Mouse (Mus musculus) left cerebral cortex, adult 8-10 months (tissue): Measurements from ENCODE around the gene Ramp1. TPM values are rescaled to one million over a fixed set of nuclear protein-coding genes. Genes with fewer than 3 reads are reported as not detected.

ENCODE experiments used
- DNase-seq, 2 experiments: peaks; one replicate each; pipeline ENCODE4 v3.0.0; 2022; ENCODE audit warnings: low spot score in 2 of 2
- total RNA-seq, 4 experiments: library from RNA; stranded (reverse); gene quantifications; 2 replicates each; pipeline ENCODE4 v1.2.4; 2022

Gene Ramp1
- total RNA-seq, 4 experiments from 2014 or later = 50.9 to 58.7 (median 52.5) TPM

GRCm38 (mm10) chr1:91199793-91200192, 20.2 kb downstream of the Ramp1 start:
- no peak for DNase-seq

GRCm38 (mm10) chr1:91201122-91201521, 21.5 kb downstream of the Ramp1 start:
- DNase-seq = no peak

GRCm38 (mm10) chr1:91204221-91204765, 24.7 kb downstream of the Ramp1 start:
- DNase-seq = no peak

GRCm38 (mm10) chr1:91205651-91206050, 26.0 kb downstream of the Ramp1 start:
- DNase-seq = no peak

- DNase-seq = no peak
These were observed 26.7 kb downstream of the Ramp1 start for GRCm38 (mm10) chr1:91206336-91206735.

- DNase-seq = peak in 1 of 2 experiments; percentile 72
These were observed 27.3 kb downstream of the Ramp1 start for GRCm38 (mm10) chr1:91206873-91207272.

- DNase-seq = no peak
These were observed 27.9 kb downstream of the Ramp1 start for GRCm38 (mm10) chr1:91207334-91208074.

- DNase-seq = peak in 1 of 2 experiments; percentile 78
These were observed 29.7 kb downstream of the Ramp1 start for GRCm38 (mm10) chr1:91209343-91209742.

- DNase-seq = peak; percentile 71 to 93
These were observed 30.2 kb downstream of the Ramp1 start for GRCm38 (mm10) chr1:91209785-91210184.

GRCm38 (mm10) chr1:91211099-91211498, 31.5 kb downstream of the Ramp1 start:
- peak in 1 of 2 experiments; percentile 66 for DNase-seq

- DNase-seq = no peak
These were observed 32.0 kb downstream of the Ramp1 start for GRCm38 (mm10) chr1:91211591-91212008.

GRCm38 (mm10) chr1:91215264-91215663, 35.6 kb downstream of the Ramp1 start:
- no peak for DNase-seq

- no peak for DNase-seq
These were observed 36.4 kb downstream of the Ramp1 start for GRCm38 (mm10) chr1:91215981-91216380.

GRCm38 (mm10) chr1:91216504-91217267, 37.1 kb downstream of the Ramp1 start:
- no peak for DNase-seq

- DNase-seq = no peak
These were observed 40.2 kb downstream of the Ramp1 start for GRCm38 (mm10) chr1:91219641-91220321.

GRCm38 (mm10) chr1:91220322-91220672, 40.7 kb downstream of the Ramp1 start:
- no peak for DNase-seq

GRCm38 (mm10) chr1:91226562-91226961, 46.9 kb downstream of the Ramp1 start:
- no peak for DNase-seq

- DNase-seq = no peak
These were observed 47.9 kb downstream of the Ramp1 start for GRCm38 (mm10) chr1:91227381-91228054.

GRCm38 (mm10) chr1:91231142-91231541, 51.5 kb downstream of the Ramp1 start:
- DNase-seq = no peak

GRCm38 (mm10) chr1:91231896-91232295, 52.3 kb downstream of the Ramp1 start:
- no peak for DNase-seq

- no peak for DNase-seq
These were observed 55.8 kb downstream of the Ramp1 start for GRCm38 (mm10) chr1:91235395-91235794.
